Mouse (Mus musculus) neutrophil, adult 65 days (primary cell): ENCODE measurements around the gene Lyar. TPM values are rescaled to one million over a fixed set of nuclear protein-coding genes. Genes with fewer than 3 reads are reported as not detected.

Source experiments
- total RNA-seq: library from RNA; stranded (reverse); gene quantifications from 2 replicates; pipeline ENCODE4 v1.2.4, GENCODE M21; 2023

Lyar gene
- 10.8 and 16.6 TPM in 2 replicates for total RNA-seq

DNA sequence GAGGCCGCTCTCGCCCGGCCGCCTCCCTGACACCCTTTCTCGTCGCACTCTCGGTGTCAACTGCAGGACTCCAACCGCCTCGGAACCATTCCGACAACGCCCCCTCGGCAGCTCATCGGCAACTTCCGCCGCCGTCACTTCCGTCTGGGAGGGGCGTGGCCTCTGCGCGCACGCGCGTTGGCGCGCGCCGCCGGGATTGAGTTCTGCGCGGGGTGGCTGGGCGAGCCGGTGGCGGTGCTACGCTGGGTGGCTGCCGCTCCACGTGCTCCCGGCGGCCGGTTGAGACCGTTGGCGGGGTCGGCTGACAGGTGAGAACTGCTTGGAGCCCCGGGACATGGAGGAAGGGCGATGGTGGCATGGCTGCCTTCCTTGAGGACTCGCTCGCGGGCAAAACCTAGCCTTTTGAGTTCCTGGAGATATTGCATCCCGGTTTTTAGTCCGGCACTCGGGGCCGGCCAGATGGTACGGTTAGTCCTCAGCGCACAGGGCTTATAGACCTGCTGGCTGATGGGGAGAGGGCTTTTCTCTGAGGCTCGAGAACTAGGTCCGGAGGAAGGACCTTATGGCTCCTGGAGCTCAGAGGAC, at the start of gene Lyar, which contains the start of gene Zbtb49:
Lyar (plus strand) TSS at position 143 of the 585 bp plus-strand sequence.
Zbtb49 (minus strand) TSS at position 130 of the 585 bp plus-strand sequence.

DNA sequence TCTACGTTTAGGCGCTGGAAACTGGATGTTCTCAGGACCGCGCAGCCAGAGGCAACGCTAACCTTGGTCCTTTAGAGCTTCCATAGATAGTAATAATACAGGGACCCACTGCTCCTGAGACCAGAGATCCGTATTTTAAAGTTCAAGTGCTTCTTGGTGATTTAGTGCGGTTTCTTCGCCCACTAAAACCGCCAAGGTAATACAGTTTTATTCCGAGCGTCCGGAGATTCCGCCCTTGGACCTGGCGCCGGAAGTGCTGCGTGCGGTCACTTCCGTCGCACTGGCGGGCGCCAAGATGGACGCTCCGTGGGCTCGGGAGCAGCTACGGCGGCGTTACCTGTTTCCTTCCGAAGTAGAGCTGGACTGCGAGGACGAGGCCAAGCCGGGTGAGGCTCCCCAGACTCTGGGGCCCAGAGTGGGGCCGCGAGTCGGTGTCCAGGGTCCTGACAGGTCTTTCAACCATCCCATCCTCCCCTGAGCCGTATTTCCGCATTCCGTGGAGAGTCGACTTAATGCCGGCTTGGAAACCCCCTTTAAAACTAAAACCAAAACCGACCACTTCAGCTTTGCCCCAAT, 39.9 kb downstream of the Lyar start, which contains the start of gene Tmem128:
Tmem128 (plus strand) TSS at position 79 of the 576 bp plus-strand sequence.

DNA sequence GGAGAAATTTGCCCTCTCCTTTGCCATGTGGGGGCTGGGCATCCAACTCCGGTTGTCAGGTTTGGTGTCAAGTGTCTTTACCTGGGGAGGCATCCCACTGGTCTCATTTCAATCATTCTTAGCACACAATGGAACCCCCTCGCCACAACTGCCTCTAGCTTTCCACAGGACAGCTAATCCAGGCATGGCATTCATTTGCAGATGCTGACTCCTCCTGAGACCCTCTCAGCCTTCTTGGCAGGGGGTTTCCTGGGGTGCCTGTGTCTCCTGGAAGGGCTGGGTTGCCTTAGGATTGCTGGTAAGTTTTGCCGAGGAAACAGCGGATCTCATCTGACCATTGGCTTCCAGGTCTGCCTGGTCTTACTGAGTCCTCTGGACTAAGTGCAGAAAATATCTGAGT, 55.5 kb downstream of the Lyar start, which contains the start of gene Otop1:
Otop1 (plus strand) TSS at position 202 of the 400 bp plus-strand sequence.

Other genes starting within 250 kb of the Lyar start
- gene Stx18, start 181.7 kb upstream of the Lyar start, total RNA-seq: 24.2 and 33.2 TPM in 2 replicates
- gene Nsg1, start 60.6 kb upstream of the Lyar start, total RNA-seq: not detected in 2 replicates
- 9.1 and 12.3 TPM in 2 replicates for gene Zbtb49, start within 50 bp of the Lyar start, total RNA-seq
- gene Tmem128, start 39.7 kb downstream of the Lyar start, total RNA-seq: 48.4 and 54.8 TPM in 2 replicates
- gene Otop1, start 55.5 kb downstream of the Lyar start, total RNA-seq: not detected in 2 replicates
- gene Drd5, start 98.9 kb downstream of the Lyar start, total RNA-seq: not detected in 2 replicates